ENCODE assay signal across 21 mouse cellular contexts in genomic region chr3:70001540-70001939, GRCm38 (mm10). TPM values are rescaled to one million over a fixed set of nuclear protein-coding genes. Genes with fewer than 3 reads are reported as not detected.
DNase-seq lines count a peak whose midpoint lies in the region; ATAC-seq and TF ChIP-seq lines count a peak whose summit lies in the region.
"Had no signal": no experiment of that assay in that cellular context is flagged by ENCODE, and none has a peak within 500 bp of the region (broad histone marks: within the 10 kb centered on the region; RNA-seq: fewer than 3 reads in every experiment).

No protein-coding gene starts in this region.

- no peak for ATAC-seq in forebrain, postnatal 0 days
- ATAC-seq in midbrain, embryonic 16.5 days = no peak
- no peak for ATAC-seq in midbrain, postnatal 0 days (ENCODE audit: low FRiP score)
- ATAC-seq: intestine, postnatal 0 days had no signal

- no peak overlapping the region for H3K4me2 ChIP-seq in forebrain, postnatal 0 days (ENCODE audit: low read depth)
- H3K4me2 ChIP-seq in midbrain, embryonic 16.5 days (ENCODE audit: low read length) = no peak overlapping the region
- H3K4me2 ChIP-seq in midbrain, postnatal 0 days (ENCODE audit: low read depth, low read length, poor library complexity, severe bottlenecking) = no peak overlapping the region

- no peaks in the 10 kb centered on the region for H3K27me3 ChIP-seq in forebrain, embryonic 10.5 days (ENCODE audit: poor library complexity, severe bottlenecking)
- H3K27me3 ChIP-seq in forebrain, postnatal 0 days (ENCODE audit: insufficient read depth, low read length) = no peaks in the 10 kb centered on the region
- no peaks in the 10 kb centered on the region; the same call in 1 of the 2 replicates for H3K27me3 ChIP-seq in midbrain, embryonic 16.5 days (ENCODE audit: control insufficient read depth, insufficient read depth, low read depth, low read length)
- H3K27me3 ChIP-seq in midbrain, postnatal 0 days (ENCODE audit: insufficient read depth, low read length) = no peaks in the 10 kb centered on the region

- no peaks in the 10 kb centered on the region for H3K9me3 ChIP-seq in forebrain, embryonic 10.5 days
- no peaks in the 10 kb centered on the region for H3K9me3 ChIP-seq in forebrain, postnatal 0 days (ENCODE audit: low read length)
- no peaks in the 10 kb centered on the region for H3K9me3 ChIP-seq in midbrain, embryonic 16.5 days (replicated peaks; ENCODE audit: control insufficient read depth, low read length, poor library complexity, severe bottlenecking)
- no peaks in the 10 kb centered on the region for H3K9me3 ChIP-seq in midbrain, postnatal 0 days (ENCODE audit: low read length)

- no peak overlapping the region for H3K4me3 ChIP-seq in forebrain, embryonic 10.5 days
- no peak overlapping the region for H3K4me3 ChIP-seq in forebrain, postnatal 0 days (ENCODE audit: low read depth, low read length)
- H3K4me3 ChIP-seq in midbrain, embryonic 16.5 days (ENCODE audit: low read depth, low read length) = no peak overlapping the region
- no peak overlapping the region for H3K4me3 ChIP-seq in midbrain, postnatal 0 days (ENCODE audit: low read depth, low read length)
- H3K4me3 ChIP-seq: gastrocnemius, adult 2 months; heart, adult 2 months had no signal

- DNase-seq in forebrain, embryonic 10.5 days (ENCODE audit: extremely low spot score, low spot score) = peak; percentile 40
- DNase-seq in forebrain, postnatal 0 days = no peak
- no peak for DNase-seq in midbrain, postnatal 0 days (ENCODE audit: low spot score)
- DNase-seq in fibroblast of lung, adult 2 months (ENCODE audit: low read depth) = peak; percentile 27
- DNase-seq in retina, postnatal 1 day = peak; percentile 31
- DNase-seq in urinary bladder, postnatal 36 days (ENCODE audit: low spot score in 2 of 2) = no peak
- no peak for DNase-seq in right cerebral cortex, adult 18-20 months
- DNase-seq: cerebellum, adult 8-10 months; gastrocnemius, adult 2 months; heart, adult 2 months; lung, adult 2 months; right cerebral cortex, postnatal 14 days; thymus, postnatal 14 days had no signal

- no peak overlapping the region for H3K27ac ChIP-seq in forebrain, embryonic 10.5 days
- H3K27ac ChIP-seq in forebrain, postnatal 0 days (ENCODE audit: low read depth, low read length) = no peak overlapping the region
- no peak overlapping the region for H3K27ac ChIP-seq in midbrain, embryonic 16.5 days (ENCODE audit: low read length)
- H3K27ac ChIP-seq in midbrain, postnatal 0 days (ENCODE audit: low read depth, low read length) = no peak overlapping the region
- H3K27ac ChIP-seq: gastrocnemius, adult 2 months; heart, adult 2 months had no signal

- no peak for TF ChIP-seq CTCF in forebrain, postnatal 0 days (IDR thresholded peaks at IDR 0.05; ENCODE audit: low read depth)
- TF ChIP-seq CTCF in midbrain, postnatal 0 days (IDR thresholded peaks at IDR 0.05) = no peak

- H3K9ac ChIP-seq in forebrain, postnatal 0 days = no peak overlapping the region
- H3K9ac ChIP-seq in midbrain, embryonic 16.5 days (ENCODE audit: low read depth, low read length) = 0 out of 2 replicates have a peak overlapping the region, but pooled peaks have one; percentile 10
- H3K9ac ChIP-seq in midbrain, postnatal 0 days (replicated peaks; ENCODE audit: low read length, poor library complexity, severe bottlenecking) = no peak overlapping the region

- WGBS in forebrain, embryonic 10.5 days = 25% methylated on average over 9 of the region's 9 CpGs
- WGBS in forebrain, postnatal 0 days = 15% methylated on average over 9 of the region's 9 CpGs
- 25% methylated on average over 9 of the region's 9 CpGs for WGBS in midbrain, embryonic 16.5 days
- 39% methylated on average over 9 of the region's 9 CpGs for WGBS in midbrain, postnatal 0 days

- no peaks in the 10 kb centered on the region for H3K36me3 ChIP-seq in forebrain, embryonic 10.5 days (replicated peaks)
- H3K36me3 ChIP-seq in forebrain, postnatal 0 days (ENCODE audit: insufficient read depth) = no peaks in the 10 kb centered on the region
- H3K36me3 ChIP-seq in midbrain, embryonic 16.5 days (ENCODE audit: control insufficient read depth, insufficient read depth, low read length) = no peaks in the 10 kb centered on the region
- no peaks in the 10 kb centered on the region for H3K36me3 ChIP-seq in midbrain, postnatal 0 days (ENCODE audit: insufficient read depth, low read length)
- H3K36me3 ChIP-seq: G1E had no signal

- H3K4me1 ChIP-seq in forebrain, embryonic 10.5 days = peaks cover 22% of the 10 kb centered on the region
- H3K4me1 ChIP-seq in forebrain, postnatal 0 days (ENCODE audit: insufficient read depth) = no peaks in the 10 kb centered on the region
- 0 out of 2 replicates have a peak, but pooled peaks cover 2% of the 10 kb centered on the region for H3K4me1 ChIP-seq in midbrain, embryonic 16.5 days (ENCODE audit: control insufficient read depth, insufficient read depth, low read length)
- no peaks in the 10 kb centered on the region for H3K4me1 ChIP-seq in midbrain, postnatal 0 days (ENCODE audit: insufficient read depth, low read length)

RNA-seq across cellular contexts. Expression of gene Otol1, which starts 5.9 kb away (rescaled TPM):
- polyA plus RNA-seq in forebrain, embryonic 10.5 days (2016; fragmentation: Nextera tagmentation; extraction: Ambion mirVana) = not detected in 2 replicates
- total RNA-seq in forebrain, postnatal 0 days (2014; rRNA removed) = not detected in 2 replicates
- not detected in 2 replicates for polyA plus RNA-seq in forebrain, postnatal 0 days (2015; fragmentation: Nextera tagmentation; extraction: Ambion mirVana)
- not detected in 2 replicates for polyA plus RNA-seq in midbrain, embryonic 16.5 days (2015; fragmentation: Nextera tagmentation; extraction: Ambion mirVana)
- total RNA-seq in midbrain, postnatal 0 days (2014; rRNA removed) = not detected in 2 replicates
- not detected in 2 replicates for polyA plus RNA-seq in midbrain, postnatal 0 days (2015; fragmentation: Nextera tagmentation; extraction: Ambion mirVana)
- total RNA-seq: gastrocnemius, adult 2 months; heart, adult 2 months; heart, postnatal 25 days; layer of hippocampus, postnatal 10 days; megakaryocyte, adult 5-6 weeks had no signal
- polyA plus RNA-seq: G1E; heart, adult 2 months; intestine, postnatal 0 days; limb, embryonic 14.5 days; lung, adult 2 months; neural tube, embryonic 11.5 days had no signal

Comparison
In these comparisons a context has a peak if more than half of its experiments do, and no peak if none do; other contexts are left out.
1. DNase-seq: peak in forebrain, embryonic 10.5 days (single experiment), fibroblast of lung, adult 2 months (single experiment) and retina, postnatal 1 day (single experiment); none in forebrain, postnatal 0 days (single experiment), midbrain, postnatal 0 days (single experiment), urinary bladder, postnatal 36 days (0 of 2) and right cerebral cortex, adult 18-20 months (single experiment).